Comparison of ENCODE assay signal across 8 mouse cellular contexts in the genomic region with DNA sequence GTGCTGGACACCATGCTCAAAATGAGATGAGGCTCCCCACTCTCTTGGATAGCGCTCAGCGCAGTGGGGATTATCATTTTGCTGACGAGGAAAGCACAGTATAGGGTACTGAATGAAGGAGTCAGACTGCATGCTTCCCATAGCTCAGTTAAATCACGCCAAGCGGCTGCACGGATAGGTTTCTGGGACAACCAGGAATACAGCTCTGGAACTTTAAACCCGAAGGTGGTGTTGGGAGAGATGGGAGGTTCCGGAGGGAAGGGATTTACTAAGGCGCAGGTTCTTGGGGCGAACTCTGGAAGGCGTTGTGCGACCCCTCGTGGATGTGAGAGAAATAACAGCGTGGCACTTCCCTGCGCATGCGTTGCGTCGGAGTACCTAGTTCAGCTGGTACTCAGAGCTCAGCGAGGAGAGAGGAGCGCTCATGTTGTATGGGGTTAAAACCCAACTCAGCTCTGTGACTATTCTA. TPM values are rescaled to one million over a fixed set of nuclear protein-coding genes. Genes with fewer than 3 reads are reported as not detected.
DNase-seq lines count a peak whose midpoint lies in the region; ATAC-seq lines count a peak whose summit lies in the region.

No protein-coding gene starts in this region.

- DNase-seq in adipocyte (ENCODE audit: low spot score) = peak; percentile 96
- DNase-seq in embryo, embryonic 10 days (ENCODE audit: low spot score) = peak; percentile 98
- DNase-seq in gastrocnemius, postnatal 14 days = peak; percentile 86
- peak; percentile 89 to 91 for DNase-seq in left cerebral cortex, postnatal 10 days (ENCODE audit: extremely low spot score in 1 of 2, low spot score in 2 of 2)
- peak; percentile 88 for DNase-seq in right cerebral cortex, postnatal 25 days
- peak; percentile 80 to 88 for DNase-seq in urinary bladder, postnatal 4 days (ENCODE audit: low spot score in 2 of 2)

- intact Hi-C loops in gastrocnemius, postnatal 14 days (cut with DNase I; ENCODE audit: low total_unique reads) = loop anchor here (5.0 kb wide), 1 partner anchor 145 kb away; no protein-coding TSS in a partner anchor
- intact Hi-C loops in left cerebral cortex, postnatal 10 days (cut with DNase I) = loop anchor here (1.0 to 2.0 kb wide), 2 partner anchors 41 to 148 kb away; no protein-coding TSS in a partner anchor

- peak; percentile 74 for ATAC-seq in inflammation-experienced regulatory T-cells, adult 6 months
- peak; percentile 62 for ATAC-seq in megakaryocyte-erythroid progenitor cell, adult 5-6 weeks (replicated peaks; ENCODE audit: low FRiP score, low TSS enrichment, poor library complexity, severe bottlenecking)

RNA-seq across cellular contexts. Expression of a gene that starts 4.8 kb away (rescaled TPM):
- total RNA-seq in gastrocnemius, postnatal 14 days (2021) = not detected
- polyA plus RNA-seq in inflammation-experienced regulatory T-cells, adult 6 months (2017; shearing (Covaris generic)) = 1 to 10 TPM; 1.6 to 1.7 (median 1.7) TPM
- total RNA-seq in left cerebral cortex, postnatal 10 days (2021) = not detected
- total RNA-seq in megakaryocyte-erythroid progenitor cell, adult 5-6 weeks (2014; fragmentation: Nextera tagmentation) = not detected in 2 replicates
- not detected in 2 replicates for total RNA-seq in megakaryocyte-erythroid progenitor cell, adult 5-6 weeks (2017)

RNA-seq across cellular contexts. Expression of a gene that starts 31.1 kb away (rescaled TPM):
- 1 to 10 TPM; 2.7 to 2.9 TPM for total RNA-seq in gastrocnemius, postnatal 14 days (2021)
- 1 to 10 TPM in 2 of 3 experiments, under 1 TPM in 1; 0.10 to 1.5 (median 1.2) TPM for polyA plus RNA-seq in inflammation-experienced regulatory T-cells, adult 6 months (2017; shearing (Covaris generic))
- 1 to 10 TPM; 1.0 to 1.3 TPM for total RNA-seq in left cerebral cortex, postnatal 10 days (2021)
- 0.61 and 0.87 TPM in 2 replicates for total RNA-seq in megakaryocyte-erythroid progenitor cell, adult 5-6 weeks (2014; fragmentation: Nextera tagmentation)
- total RNA-seq in megakaryocyte-erythroid progenitor cell, adult 5-6 weeks (2017) = 0.50 TPM in 1 of 2 replicates, not detected in the other

RNA-seq across cellular contexts. Expression of a gene that starts 44.9 kb away (rescaled TPM):
- 10 to 100 TPM; 32.2 to 33.1 TPM for total RNA-seq in gastrocnemius, postnatal 14 days (2021)
- 100 to 1,000 TPM; 117 to 168 (median 166) TPM for polyA plus RNA-seq in inflammation-experienced regulatory T-cells, adult 6 months (2017; shearing (Covaris generic))
- total RNA-seq in left cerebral cortex, postnatal 10 days (2021) = 100 to 1,000 TPM; 125 to 131 TPM
- total RNA-seq in megakaryocyte-erythroid progenitor cell, adult 5-6 weeks (2014; fragmentation: Nextera tagmentation) = 184 and 223 TPM in 2 replicates
- 419 and 570 TPM in 2 replicates for total RNA-seq in megakaryocyte-erythroid progenitor cell, adult 5-6 weeks (2017)

RNA-seq across cellular contexts. Expression of a gene that starts 50.9 kb away (rescaled TPM):
- 100 to 1,000 TPM; 136 to 150 TPM for total RNA-seq in gastrocnemius, postnatal 14 days (2021)
- polyA plus RNA-seq in inflammation-experienced regulatory T-cells, adult 6 months (2017; shearing (Covaris generic)) = 10 to 100 TPM; 10.9 to 18.7 (median 17.1) TPM
- 10 to 100 TPM; 73.3 to 75.7 TPM for total RNA-seq in left cerebral cortex, postnatal 10 days (2021)
- 19.9 and 20.9 TPM in 2 replicates for total RNA-seq in megakaryocyte-erythroid progenitor cell, adult 5-6 weeks (2014; fragmentation: Nextera tagmentation)
- total RNA-seq in megakaryocyte-erythroid progenitor cell, adult 5-6 weeks (2017) = 41.5 and 44.8 TPM in 2 replicates

Comparison
In these comparisons a context has a peak if more than half of its experiments do, and no peak if none do; other contexts are left out.
1. Peak in every context shown above with its lines: DNase-seq and ATAC-seq.